Mouse (Mus musculus): ENCODE measurements around the gene Fem1a. TPM values are rescaled to one million over a fixed set of nuclear protein-coding genes. Genes with fewer than 3 reads are reported as not detected.

Gene Fem1a
- polyA plus RNA-seq, 1 experiment from 2014 or later: 18.9 TPM

DNA sequence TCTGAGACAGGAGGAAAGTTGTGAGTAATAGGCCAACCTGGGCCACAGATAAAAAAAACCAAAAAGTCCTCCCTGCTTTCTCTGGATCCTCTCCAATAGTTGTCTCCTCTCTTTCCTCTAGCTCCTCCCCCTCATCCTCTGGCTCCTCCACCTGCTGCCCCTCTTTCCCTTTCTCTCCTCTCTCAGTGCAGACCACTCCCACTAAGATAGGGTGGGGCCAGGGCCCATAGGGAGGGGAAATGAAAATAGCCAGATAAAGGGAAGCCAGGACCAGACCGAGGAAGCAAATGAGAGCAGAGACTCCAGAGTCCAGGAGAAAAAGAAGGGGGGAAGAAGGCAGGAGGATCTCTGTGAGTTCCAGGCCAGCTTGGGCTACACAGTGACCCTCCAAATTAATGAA lies 31.7 kb upstream of the Fem1a start:
- H3K36me3 ChIP-seq: no peaks in the 10 kb centered on the region
- ATAC-seq (ENCODE audit: low FRiP score): no peak
- no peak overlapping the region for H3K9ac ChIP-seq
- H3K4me2 ChIP-seq: no peak overlapping the region
- WGBS: 45% methylated on average over 1 of the region's 1 CpGs
- H3K27ac ChIP-seq: no peak overlapping the region
- no peaks in the 10 kb centered on the region for H3K4me1 ChIP-seq (replicated peaks)
- H3K9me3 ChIP-seq: no peaks in the 10 kb centered on the region
- H3K27me3 ChIP-seq: 0 out of 2 replicates have a peak, but pooled peaks cover 10% of the 10 kb centered on the region
- no peak overlapping the region for H3K4me3 ChIP-seq

DNA sequence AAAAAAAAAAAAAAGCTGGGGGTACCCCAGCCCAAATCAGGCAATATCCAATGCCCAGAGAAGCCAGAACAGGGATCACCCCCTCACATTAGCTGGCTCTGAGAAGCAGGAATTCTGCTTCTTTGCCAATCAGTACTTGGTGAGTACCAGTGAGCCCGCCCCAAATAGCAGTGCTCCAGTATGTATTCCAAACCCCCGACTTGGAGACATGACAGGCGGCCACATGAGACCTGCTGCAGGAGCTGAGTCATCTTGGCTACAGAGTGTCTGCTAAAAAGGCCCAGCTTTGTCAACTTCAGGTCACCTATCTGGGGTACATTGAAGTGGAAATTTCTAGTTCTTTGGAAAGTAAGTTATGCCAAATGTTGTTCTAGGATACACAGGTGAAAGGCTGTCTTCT lies 30.0 kb upstream of the Fem1a start:
- no peak overlapping the region for H3K9ac ChIP-seq
- no peak overlapping the region for H3K4me3 ChIP-seq
- H3K36me3 ChIP-seq: no peaks in the 10 kb centered on the region
- no peaks in the 10 kb centered on the region for H3K4me1 ChIP-seq (replicated peaks)
- no peak overlapping the region for H3K4me2 ChIP-seq
- 83% methylated on average over 3 of the region's 3 CpGs for WGBS
- no peak for ATAC-seq (ENCODE audit: low FRiP score)
- no peaks in the 10 kb centered on the region for H3K9me3 ChIP-seq
- no peak overlapping the region for H3K27ac ChIP-seq
- H3K27me3 ChIP-seq: 0 out of 2 replicates have a peak, but pooled peaks cover 10% of the 10 kb centered on the region

DNA sequence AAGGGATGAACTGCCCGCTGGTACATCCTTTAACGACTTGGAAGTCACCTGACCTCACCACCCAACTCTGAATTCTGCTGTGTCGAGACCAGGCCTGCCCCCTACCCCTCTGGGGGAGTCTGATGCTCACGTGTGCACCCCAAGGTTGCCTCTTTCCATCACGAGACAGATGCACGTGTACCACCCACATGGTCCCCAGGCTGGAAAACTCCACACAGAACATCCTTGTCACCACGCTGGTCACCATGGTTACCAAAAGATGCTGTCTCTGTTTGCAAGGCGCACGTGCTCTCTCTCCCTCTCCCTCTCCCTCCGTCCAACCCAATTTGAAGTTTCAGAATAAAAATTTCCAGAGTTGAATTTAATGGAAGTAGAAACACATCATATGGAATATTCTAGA lies 26.7 kb upstream of the Fem1a start:
- no peak overlapping the region for H3K4me2 ChIP-seq
- H3K36me3 ChIP-seq: no peaks in the 10 kb centered on the region
- peaks cover 13% of the 10 kb centered on the region for H3K4me1 ChIP-seq (replicated peaks)
- no peak overlapping the region for H3K27ac ChIP-seq
- no peaks in the 10 kb centered on the region for H3K9me3 ChIP-seq
- no peak overlapping the region for H3K9ac ChIP-seq
- peaks cover 11% of the 10 kb centered on the region; the same call in 1 of the 2 replicates for H3K27me3 ChIP-seq
- ATAC-seq (ENCODE audit: low FRiP score): no peak
- no peak overlapping the region for H3K4me3 ChIP-seq
- 72% methylated on average over 10 of the region's 10 CpGs for WGBS

- Histone ChIP-seq H3K9me3 (no peaks in the 10 kb centered on the region), H3K27ac (peak overlapping the region; percentile 60; the same call in 1 of the 2 replicates), H3K4me1 (replicated peaks) (peaks cover 15% of the 10 kb centered on the region), H3K36me3 (no peaks in the 10 kb centered on the region), H3K4me3 (peak overlapping the region; percentile 24; the same call in 1 of the 2 replicates), H3K9ac (no peak overlapping the region), H3K27me3 (peaks cover 14% of the 10 kb centered on the region; the same call in 1 of the 2 replicates), H3K4me2 (peak overlapping the region; percentile 52)
- ATAC-seq (ENCODE audit: low FRiP score): peak; percentile 40
- WGBS: 50% methylated on average over 8 of the region's 8 CpGs
Observed at GRCm38 (mm10) chr17:56233389-56233788, 23.2 kb upstream of the Fem1a start.

GRCm38 (mm10) chr17:56233818-56234469 lies 22.7 kb upstream of the Fem1a start:
- H3K4me1 ChIP-seq (replicated peaks): peaks cover 15% of the 10 kb centered on the region
- H3K27me3 ChIP-seq: peaks cover 13% of the 10 kb centered on the region; the same call in 1 of the 2 replicates
- H3K4me2 ChIP-seq: peak overlapping the region; percentile 52
- 2% methylated on average over 12 of the region's 14 CpGs for WGBS
- peak overlapping the region; percentile 60; the same call in 1 of the 2 replicates for H3K27ac ChIP-seq
- no peaks in the 10 kb centered on the region for H3K9me3 ChIP-seq
- peak overlapping the region; percentile 24 for H3K4me3 ChIP-seq
- no peaks in the 10 kb centered on the region for H3K36me3 ChIP-seq
- peak; percentile 95 for ATAC-seq (ENCODE audit: low FRiP score)
- no peak overlapping the region for H3K9ac ChIP-seq

GRCm38 (mm10) chr17:56241541-56242401 lies 14.8 kb upstream of the Fem1a start:
- Histone ChIP-seq H3K9me3 (no peaks in the 10 kb centered on the region), H3K4me1 (replicated peaks) (peaks cover 21% of the 10 kb centered on the region), H3K4me2 (peak overlapping the region; percentile 57), H3K27me3 (peaks cover 44% of the 10 kb centered on the region), H3K36me3 (no peaks in the 10 kb centered on the region), H3K4me3 (peak overlapping the region; percentile 50), H3K27ac (peak overlapping the region; percentile 44; the same call in 1 of the 2 replicates), H3K9ac (peak overlapping the region; percentile 72)
- under 1% methylated on average over 33 of the region's 33 CpGs for WGBS
- ATAC-seq (ENCODE audit: low FRiP score): peak; percentile 89

- H3K27me3 ChIP-seq: peaks cover 40% of the 10 kb centered on the region
- no peak overlapping the region for H3K4me2 ChIP-seq
- no peak for ATAC-seq (ENCODE audit: low FRiP score)
- no peaks in the 10 kb centered on the region for H3K36me3 ChIP-seq
- no peaks in the 10 kb centered on the region for H3K9me3 ChIP-seq
- H3K27ac ChIP-seq: no peak overlapping the region
- no peak overlapping the region for H3K4me3 ChIP-seq
- peaks cover 23% of the 10 kb centered on the region for H3K4me1 ChIP-seq (replicated peaks)
- no peak overlapping the region for H3K9ac ChIP-seq
- WGBS: 40% methylated on average over 7 of the region's 7 CpGs
Observed at GRCm38 (mm10) chr17:56245608-56246007, 11.0 kb upstream of the Fem1a start.

DNA sequence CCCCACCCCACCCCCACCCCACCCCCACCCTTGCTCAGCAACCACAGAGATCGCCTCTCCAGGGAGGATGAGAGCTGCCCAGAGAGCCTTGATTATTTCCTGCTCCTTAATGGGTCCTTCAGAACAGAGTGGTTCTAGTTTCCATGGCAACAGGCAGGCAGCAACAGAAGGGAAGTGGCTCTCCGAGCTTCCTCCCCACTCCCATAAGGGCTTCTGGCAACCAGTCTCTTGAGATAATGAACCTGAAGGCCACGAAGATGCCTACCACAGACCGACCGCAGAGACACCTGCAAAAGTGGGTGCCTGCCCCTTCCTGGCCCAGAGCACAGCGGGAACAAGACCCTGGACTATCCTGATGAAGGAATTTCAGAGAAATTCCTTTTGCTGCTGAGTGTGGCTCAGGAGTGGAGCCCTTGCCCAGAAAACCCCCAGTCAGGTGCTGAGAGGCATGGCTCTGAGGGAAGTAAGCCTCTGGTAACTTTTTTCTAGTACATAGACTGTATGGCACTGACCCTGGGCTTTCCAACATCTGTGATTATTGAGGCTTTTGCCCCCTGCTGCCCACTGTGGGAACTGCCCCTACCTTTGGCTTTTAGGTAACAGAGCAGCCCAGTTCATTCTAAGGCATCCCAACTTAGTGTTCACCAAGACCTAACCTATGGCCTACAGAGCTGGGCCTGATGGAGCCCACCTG lies 5.3 kb upstream of the Fem1a start:
- no peak overlapping the region for H3K9ac ChIP-seq
- peaks cover 18% of the 10 kb centered on the region for H3K27me3 ChIP-seq
- peak overlapping the region; percentile 33 for H3K4me2 ChIP-seq
- WGBS: 20% methylated on average over 6 of the region's 6 CpGs
- no peaks in the 10 kb centered on the region for H3K9me3 ChIP-seq
- peak; percentile 41 for ATAC-seq (ENCODE audit: low FRiP score)
- H3K36me3 ChIP-seq: no peaks in the 10 kb centered on the region
- peaks cover 24% of the 10 kb centered on the region for H3K4me1 ChIP-seq (replicated peaks)
- H3K27ac ChIP-seq: peak overlapping the region; percentile 77
- 0 out of 2 replicates have a peak overlapping the region, but pooled peaks have one; percentile 5 for H3K4me3 ChIP-seq

DNA sequence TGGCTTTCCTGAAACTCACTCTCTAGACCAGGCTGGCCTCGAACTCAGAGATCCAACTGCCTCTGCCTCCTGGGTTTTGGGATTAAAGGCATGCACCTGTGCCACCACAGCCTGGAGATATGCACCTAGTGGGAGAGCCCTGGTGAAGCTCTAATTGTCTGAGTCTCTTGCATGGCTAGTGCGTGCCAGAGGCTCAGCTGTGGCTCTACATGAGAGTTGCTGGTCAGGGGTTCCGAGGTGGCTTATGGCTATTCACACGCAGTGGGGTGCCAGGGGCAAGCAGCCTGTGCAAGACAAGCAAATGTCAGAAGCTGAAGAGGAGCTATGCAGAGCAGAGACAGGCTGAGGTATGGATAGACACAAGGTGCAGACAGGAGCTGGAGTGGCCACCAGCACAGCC lies 1.9 kb upstream of the Fem1a start:
- Histone ChIP-seq H3K4me1 (replicated peaks) (peaks cover 49% of the 10 kb centered on the region), H3K9me3 (no peaks in the 10 kb centered on the region), H3K36me3 (peaks cover 17% of the 10 kb centered on the region), H3K9ac (peak overlapping the region; percentile 51; the same call in 1 of the 2 replicates), H3K4me2 (no peak overlapping the region), H3K27me3 (0 out of 2 replicates have a peak, but pooled peaks cover 2% of the 10 kb centered on the region), H3K4me3 (no peak overlapping the region), H3K27ac (peak overlapping the region; percentile 70)
- no peak for ATAC-seq (ENCODE audit: low FRiP score)
- 67% methylated on average over 4 of the region's 4 CpGs for WGBS

DNA sequence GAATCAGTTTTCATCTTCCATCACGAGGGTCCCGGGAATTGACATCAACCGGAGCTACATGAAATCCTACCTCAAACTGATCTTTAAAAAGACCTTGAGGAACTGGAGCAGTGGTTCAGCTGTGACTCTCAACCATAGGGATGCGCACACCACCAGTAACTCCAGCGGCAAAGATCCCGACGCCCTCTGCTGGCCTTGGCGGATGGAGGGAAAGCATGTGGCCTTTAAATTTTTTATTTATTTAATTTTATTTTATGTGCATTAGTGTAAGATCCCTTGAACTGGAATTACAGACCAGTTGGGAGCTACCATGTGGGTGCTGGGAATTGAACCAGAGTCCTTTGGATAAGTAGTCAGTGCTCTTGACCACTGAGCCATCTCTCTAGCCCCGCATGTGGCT lies 1.2 kb upstream of the Fem1a start:
- Histone ChIP-seq H3K4me3 (peak overlapping the region; percentile 69), H3K36me3 (peaks cover 24% of the 10 kb centered on the region), H3K4me2 (peak overlapping the region; percentile 99), H3K9ac (peak overlapping the region; percentile 51; the same call in 1 of the 2 replicates), H3K27me3 (0 out of 2 replicates have a peak, but pooled peaks cover 2% of the 10 kb centered on the region), H3K4me1 (replicated peaks) (peaks cover 54% of the 10 kb centered on the region), H3K27ac (peak overlapping the region; percentile 70), H3K9me3 (no peaks in the 10 kb centered on the region)
- 14% methylated on average over 9 of the region's 9 CpGs for WGBS
- peak; percentile 16; the same call in 1 of the 2 replicates for ATAC-seq (ENCODE audit: low FRiP score)

DNA sequence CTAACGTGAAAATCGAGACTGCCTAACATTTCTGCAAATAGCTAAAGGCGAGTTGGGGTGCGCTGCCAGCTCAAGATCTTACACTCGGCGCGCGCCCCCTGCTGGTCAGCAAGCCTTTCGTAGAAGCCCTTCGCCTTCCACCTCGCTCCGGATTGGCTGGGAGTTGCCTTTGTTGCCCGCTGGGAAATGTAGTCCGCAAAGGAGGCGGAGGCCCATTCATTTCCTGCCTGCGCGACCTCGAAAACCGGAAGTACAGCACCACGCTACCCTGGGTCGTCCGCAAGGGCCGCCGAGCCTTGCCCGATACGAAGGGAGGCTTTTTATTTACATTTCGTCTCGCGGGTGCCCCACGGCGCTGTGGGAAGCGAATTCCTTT lies 759 bp upstream of the Fem1a start:
- H3K36me3 ChIP-seq: peaks cover 28% of the 10 kb centered on the region
- H3K27me3 ChIP-seq: 0 out of 2 replicates have a peak, but pooled peaks cover 2% of the 10 kb centered on the region
- H3K9me3 ChIP-seq: no peaks in the 10 kb centered on the region
- H3K27ac ChIP-seq: peak overlapping the region; percentile 94
- H3K9ac ChIP-seq: peak overlapping the region; percentile 64
- ATAC-seq (ENCODE audit: low FRiP score): peak; percentile 93
- H3K4me2 ChIP-seq: peak overlapping the region; percentile 99
- H3K4me1 ChIP-seq (replicated peaks): peaks cover 54% of the 10 kb centered on the region
- WGBS: under 1% methylated on average over 32 of the region's 32 CpGs
- H3K4me3 ChIP-seq: peak overlapping the region; percentile 69
